Mouse (Mus musculus): ENCODE data around the gene Lcat.

DNA sequence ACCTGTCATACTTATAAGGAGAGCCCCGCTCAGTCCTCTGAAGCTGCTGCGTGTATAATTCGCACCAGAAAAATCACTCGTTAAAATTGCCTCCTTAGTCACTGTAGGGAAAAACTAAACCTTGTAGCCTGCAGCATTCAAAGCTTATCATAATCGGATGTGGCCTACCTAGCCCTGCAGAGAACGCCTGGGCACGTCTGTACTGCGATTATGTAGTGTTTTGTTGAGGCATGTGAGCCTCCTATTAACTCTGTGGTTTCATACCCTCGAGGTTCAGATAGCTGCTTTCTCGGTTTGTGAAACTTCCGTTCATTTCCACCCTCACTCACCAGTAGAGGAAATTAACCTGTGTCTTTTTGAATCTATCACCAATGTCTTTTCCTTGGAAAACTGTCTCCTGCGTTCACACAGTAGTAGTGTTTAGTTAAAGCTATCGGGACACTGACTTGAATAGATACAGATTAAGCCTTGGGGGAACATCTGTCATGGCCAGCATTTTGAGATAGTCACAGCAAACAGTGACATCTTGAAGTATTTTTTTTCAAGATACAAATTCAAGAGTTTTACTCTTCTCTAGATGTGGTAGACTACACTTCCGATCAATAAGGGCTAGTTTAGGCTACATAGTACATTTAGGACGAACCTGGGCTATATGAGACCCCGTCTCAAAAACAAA, 42.1 kb downstream of the Lcat start:
- TF ChIP-seq CTCF (IDR thresholded peaks at IDR 0.05): no peak
- TF ChIP-seq EP300 (IDR thresholded peaks at IDR 0.05): no peak

Measured in lung, postnatal 0 days (tissue).